Mouse (Mus musculus): ENCODE measurements around the gene Rmi2.
"Not testable (repeated sequence)": the region's sequence is repeated elsewhere in the genome, so short reads cannot be mapped to it uniquely, and the experiment has no call there.

GRCm38 (mm10) chr16:10802420-10802819 is 32.4 kb upstream of the Rmi2 start:
- TF ChIP-seq CTCF (IDR thresholded peaks at IDR 0.05; ENCODE audit: low read depth, low read length); POLR2A (IDR thresholded peaks at IDR 0.05; ENCODE audit: extremely low read depth, insufficient read depth, low read length): not testable (repeated sequence)
